ENCODE assay signal across 8 mouse cellular contexts in the genomic region with DNA sequence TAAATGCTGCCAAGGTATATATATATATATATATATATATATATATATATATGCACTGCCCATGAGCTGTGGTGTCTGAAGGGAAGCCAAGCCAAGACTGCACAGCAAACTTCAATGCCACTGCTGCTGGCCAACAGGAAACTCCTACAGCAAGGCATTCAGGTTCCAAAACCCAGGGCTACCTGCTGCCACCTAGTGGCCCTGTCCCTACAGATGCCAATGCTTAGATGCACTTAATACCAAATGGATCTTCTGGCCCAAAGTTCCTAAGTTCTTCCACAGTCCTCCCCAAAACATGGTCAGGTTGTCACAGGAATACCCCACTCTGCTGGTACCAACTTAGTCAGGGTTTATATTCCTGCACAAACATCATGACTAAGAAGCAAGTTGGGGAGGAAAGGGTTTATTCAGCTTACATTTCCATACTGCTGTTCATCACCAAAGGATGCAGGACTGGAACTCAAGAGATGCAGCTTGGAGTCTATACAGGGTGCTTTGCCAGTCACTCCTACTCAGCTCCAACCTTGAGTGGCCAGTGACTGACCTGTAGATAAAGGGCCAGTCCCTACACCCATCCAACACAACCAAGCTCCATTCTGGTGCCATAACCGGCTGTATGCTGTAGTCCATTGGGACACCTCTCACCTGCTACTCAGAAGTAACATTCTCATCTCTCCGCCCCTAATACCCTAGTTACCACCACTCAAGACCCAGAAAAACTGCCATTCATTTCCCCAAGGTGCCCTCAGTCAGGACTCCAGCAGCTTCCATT. TPM values are rescaled to one million over a fixed set of nuclear protein-coding genes. Genes with fewer than 3 reads are reported as not detected.
A peak's percentile ranks its signal among the peaks of the same experiment; 100 is the strongest.
DNase-seq lines count a peak whose midpoint lies in the region; ATAC-seq and TF ChIP-seq lines count a peak whose summit lies in the region.

No protein-coding gene starts in this region.

- no peaks in the 10 kb centered on the region for H3K9me3 ChIP-seq in hindbrain, embryonic 10.5 days
- H3K9me3 ChIP-seq in hindbrain, embryonic 12.5 days (replicated peaks), result no peaks in the 10 kb centered on the region
- H3K9me3 ChIP-seq in limb, embryonic 10.5 days (replicated peaks), result no peaks in the 10 kb centered on the region
- no peaks in the 10 kb centered on the region for H3K9me3 ChIP-seq in midbrain, embryonic 15.5 days

- TF ChIP-seq CTCF in gastrocnemius, adult 2 months (IDR thresholded peaks at IDR 0.05), result peak; percentile 82

- no peak overlapping the region for H3K9ac ChIP-seq in hindbrain, embryonic 12.5 days
- H3K9ac ChIP-seq in midbrain, embryonic 15.5 days, result no peak overlapping the region

- DNase-seq in hindbrain, embryonic 10.5 days (ENCODE audit: low spot score), result peak; percentile 74
- peak; percentile 90 to 91 for DNase-seq in cerebellum, postnatal 36 days
- peak; percentile 88 for DNase-seq in gastrocnemius, adult 2 months
- DNase-seq in kidney, adult 18-20 months, result peak; percentile 88
- peak; percentile 81 for DNase-seq in limb, embryonic 10.5 days (ENCODE audit: low spot score)
- DNase-seq in spleen, postnatal 14 days (ENCODE audit: low spot score in 2 of 2), result peak; percentile 58 to 75

- intact Hi-C loops in gastrocnemius, adult 2 months (cut with DNase I), result loop anchor here (1.0 to 10.0 kb wide), 3 partner anchors 64 to 425 kb away; partner anchors contain the start of genes AI413582 and Lemd2

- 75% methylated on average over 2 of the region's 2 CpGs for WGBS in hindbrain, embryonic 10.5 days
- WGBS in hindbrain, embryonic 12.5 days, result 53% methylated on average over 2 of the region's 2 CpGs
- WGBS in limb, embryonic 10.5 days, result 75% methylated on average over 2 of the region's 2 CpGs
- 61% methylated on average over 2 of the region's 2 CpGs for WGBS in midbrain, embryonic 15.5 days

- H3K27me3 ChIP-seq in hindbrain, embryonic 10.5 days (ENCODE audit: insufficient read depth, poor library complexity, severe bottlenecking), result no peaks in the 10 kb centered on the region
- no peaks in the 10 kb centered on the region for H3K27me3 ChIP-seq in hindbrain, embryonic 12.5 days
- H3K27me3 ChIP-seq in limb, embryonic 10.5 days (ENCODE audit: low read depth, poor library complexity, severe bottlenecking), result no peaks in the 10 kb centered on the region
- no peaks in the 10 kb centered on the region for H3K27me3 ChIP-seq in midbrain, embryonic 15.5 days (replicated peaks)

- peaks cover 58% of the 10 kb centered on the region for H3K36me3 ChIP-seq in hindbrain, embryonic 10.5 days
- peaks cover 42% of the 10 kb centered on the region for H3K36me3 ChIP-seq in hindbrain, embryonic 12.5 days
- peaks cover 60% of the 10 kb centered on the region for H3K36me3 ChIP-seq in limb, embryonic 10.5 days
- H3K36me3 ChIP-seq in midbrain, embryonic 15.5 days (replicated peaks), result peaks cover 17% of the 10 kb centered on the region

- peaks cover 57% of the 10 kb centered on the region for H3K4me1 ChIP-seq in hindbrain, embryonic 10.5 days (replicated peaks)
- H3K4me1 ChIP-seq in hindbrain, embryonic 12.5 days, result peaks cover 28% of the 10 kb centered on the region
- peaks cover 51% of the 10 kb centered on the region for H3K4me1 ChIP-seq in limb, embryonic 10.5 days
- H3K4me1 ChIP-seq in midbrain, embryonic 15.5 days, result peaks cover 17% of the 10 kb centered on the region

- H3K27ac ChIP-seq in hindbrain, embryonic 10.5 days, result no peak overlapping the region
- H3K27ac ChIP-seq in hindbrain, embryonic 12.5 days, result no peak overlapping the region
- no peak overlapping the region for H3K27ac ChIP-seq in gastrocnemius, adult 2 months
- H3K27ac ChIP-seq in limb, embryonic 10.5 days, result no peak overlapping the region
- 0 out of 2 replicates have a peak overlapping the region, but pooled peaks have one; percentile 9 for H3K27ac ChIP-seq in midbrain, embryonic 15.5 days

- no peak overlapping the region for H3K4me3 ChIP-seq in hindbrain, embryonic 10.5 days
- no peak overlapping the region for H3K4me3 ChIP-seq in hindbrain, embryonic 12.5 days
- no peak overlapping the region for H3K4me3 ChIP-seq in gastrocnemius, adult 2 months
- no peak overlapping the region for H3K4me3 ChIP-seq in limb, embryonic 10.5 days
- no peak overlapping the region for H3K4me3 ChIP-seq in midbrain, embryonic 15.5 days

- no peak for ATAC-seq in hindbrain, embryonic 12.5 days (ENCODE audit: low FRiP score)
- ATAC-seq in midbrain, embryonic 15.5 days (replicated peaks), result 0 out of 2 replicates have a peak, but pooled peaks have one; percentile 18

- H3K4me2 ChIP-seq in hindbrain, embryonic 12.5 days (replicated peaks), result no peak overlapping the region
- H3K4me2 ChIP-seq in midbrain, embryonic 15.5 days, result no peak overlapping the region

RNA-seq across cellular contexts. Expression of gene RPS10-NUDT3, which starts 5.6 kb away (rescaled TPM):
- polyA plus RNA-seq in hindbrain, embryonic 10.5 days (2016; fragmentation: Nextera tagmentation; extraction: Ambion mirVana), result 0.86 TPM in 1 of 2 replicates, not detected in the other
- polyA plus RNA-seq in hindbrain, embryonic 12.5 days (2016; fragmentation: Nextera tagmentation; extraction: Ambion mirVana), result not detected in 2 replicates
- total RNA-seq in gastrocnemius, adult 2 months (2021), result 1 to 10 TPM in 1 of 2 experiments, not detected in 1; 1.4 TPM
- polyA plus RNA-seq in limb, embryonic 10.5 days (2016; fragmentation: Nextera tagmentation; extraction: Ambion mirVana), result not detected in 2 replicates
- not detected in 2 replicates for polyA plus RNA-seq in midbrain, embryonic 15.5 days (2015; fragmentation: Nextera tagmentation; extraction: Ambion mirVana)

RNA-seq across cellular contexts. Expression of gene Nudt3, which starts 6.1 kb away (rescaled TPM):
- polyA plus RNA-seq in hindbrain, embryonic 10.5 days (2016; fragmentation: Nextera tagmentation; extraction: Ambion mirVana), result 90.6 and 145 TPM in 2 replicates
- polyA plus RNA-seq in hindbrain, embryonic 12.5 days (2016; fragmentation: Nextera tagmentation; extraction: Ambion mirVana), result 199 and 204 TPM in 2 replicates
- 100 to 1,000 TPM; 222 to 261 TPM for total RNA-seq in gastrocnemius, adult 2 months (2021)
- 88.2 and 96.2 TPM in 2 replicates for polyA plus RNA-seq in limb, embryonic 10.5 days (2016; fragmentation: Nextera tagmentation; extraction: Ambion mirVana)
- polyA plus RNA-seq in midbrain, embryonic 15.5 days (2015; fragmentation: Nextera tagmentation; extraction: Ambion mirVana), result 251 and 274 TPM in 2 replicates

RNA-seq across cellular contexts. Expression of gene Rps10, which starts 7.0 kb away (rescaled TPM):
- polyA plus RNA-seq in hindbrain, embryonic 10.5 days (2016; fragmentation: Nextera tagmentation; extraction: Ambion mirVana), result 827 and 832 TPM in 2 replicates
- polyA plus RNA-seq in hindbrain, embryonic 12.5 days (2016; fragmentation: Nextera tagmentation; extraction: Ambion mirVana), result 618 and 712 TPM in 2 replicates
- 100 to 1,000 TPM; 342 to 407 TPM for total RNA-seq in gastrocnemius, adult 2 months (2021)
- 875 and 1,046 TPM in 2 replicates for polyA plus RNA-seq in limb, embryonic 10.5 days (2016; fragmentation: Nextera tagmentation; extraction: Ambion mirVana)
- 417 and 421 TPM in 2 replicates for polyA plus RNA-seq in midbrain, embryonic 15.5 days (2015; fragmentation: Nextera tagmentation; extraction: Ambion mirVana)

RNA-seq across cellular contexts. Expression of gene Pacsin1, which starts 25.9 kb away (rescaled TPM):
- 3.4 and 3.6 TPM in 2 replicates for polyA plus RNA-seq in hindbrain, embryonic 10.5 days (2016; fragmentation: Nextera tagmentation; extraction: Ambion mirVana)
- polyA plus RNA-seq in hindbrain, embryonic 12.5 days (2016; fragmentation: Nextera tagmentation; extraction: Ambion mirVana), result 11.0 and 13.4 TPM in 2 replicates
- total RNA-seq in gastrocnemius, adult 2 months (2021), result under 1 TPM in 1 of 2 experiments, not detected in 1; 0.18 TPM
- polyA plus RNA-seq in limb, embryonic 10.5 days (2016; fragmentation: Nextera tagmentation; extraction: Ambion mirVana), result 5.8 and 6.0 TPM in 2 replicates
- 55.5 and 55.7 TPM in 2 replicates for polyA plus RNA-seq in midbrain, embryonic 15.5 days (2015; fragmentation: Nextera tagmentation; extraction: Ambion mirVana)
